ENCODE assay signal across 8 mouse cellular contexts in genomic region chr7:28344637-28345036, GRCm38 (mm10). TPM values are rescaled to one million over a fixed set of nuclear protein-coding genes. Genes with fewer than 3 reads are reported as not detected.
DNase-seq lines count a peak whose midpoint lies in the region; ATAC-seq and TF ChIP-seq lines count a peak whose summit lies in the region.

No protein-coding gene starts in this region.

- 2% methylated on average over 4 of the region's 4 CpGs for WGBS in lung, adult 2 months

- no peak overlapping the region for H3K4me3 ChIP-seq in lung, adult 2 months (replicated peaks; ENCODE audit: extremely low read depth, low read depth, low read length)

- no peaks in the 10 kb centered on the region; the same call in 1 of the 2 replicates for H3K4me1 ChIP-seq in lung, adult 2 months (ENCODE audit: control insufficient read depth, insufficient read depth, low read length)

- TF ChIP-seq CTCF in lung, adult 2 months (IDR thresholded peaks at IDR 0.05; ENCODE audit: insufficient read depth, low read length): peak; percentile 62; the same call in 1 of the 2 replicates

- no peak for TF ChIP-seq POLR2A in lung, adult 2 months (IDR thresholded peaks at IDR 0.05; ENCODE audit: borderline replicate concordance, extremely low read depth, low read depth, low read length)

- ATAC-seq in cerebellum, adult (ENCODE audit: insufficient number of reproducible peaks, low FRiP score, low TSS enrichment): no peak

- intact Hi-C loops in gastrocnemius, postnatal 14 days (cut with DNase I; ENCODE audit: low total_unique reads): no loop called here

- peak; percentile 71 to 78 for DNase-seq in cerebellum, adult 18-20 months
- DNase-seq in ovary, postnatal 36 days (ENCODE audit: low spot score): peak; percentile 54
- no peak for DNase-seq in ovary, postnatal 14 days (ENCODE audit: low spot score)
- DNase-seq in cerebellum, adult 9-10 months: peak; percentile 77
- DNase-seq in gastrocnemius, postnatal 14 days: peak; percentile 47
- DNase-seq in lung, adult 2 months: peak; percentile 61
- DNase-seq in right cerebral cortex, postnatal 14 days: peak; percentile 67

RNA-seq across cellular contexts. Expression of gene Rps16, which starts 5.8 kb away (rescaled TPM):
- total RNA-seq in gastrocnemius, postnatal 14 days (2021): 100 to 1,000 TPM; 522 to 620 TPM
- polyA plus RNA-seq in lung, adult 2 months (2012; rRNA removed): 529 and 774 TPM in 2 replicates

RNA-seq across cellular contexts. Expression of gene Supt5, which starts 6.1 kb away (rescaled TPM):
- 10 to 100 TPM; 60.0 to 60.1 TPM for total RNA-seq in gastrocnemius, postnatal 14 days (2021)
- polyA plus RNA-seq in lung, adult 2 months (2012; rRNA removed): 98.7 and 109 TPM in 2 replicates

RNA-seq across cellular contexts. Expression of gene Plekhg2, which starts 27.8 kb away (rescaled TPM):
- total RNA-seq in gastrocnemius, postnatal 14 days (2021): 10 to 100 TPM; 15.0 to 15.7 TPM
- polyA plus RNA-seq in lung, adult 2 months (2012; rRNA removed): 37.5 and 40.0 TPM in 2 replicates

RNA-seq across cellular contexts. Expression of gene Timm50, which starts 32.8 kb away (rescaled TPM):
- 10 to 100 TPM; 38.2 to 39.4 TPM for total RNA-seq in gastrocnemius, postnatal 14 days (2021)
- 38.8 and 44.4 TPM in 2 replicates for polyA plus RNA-seq in lung, adult 2 months (2012; rRNA removed)

RNA-seq across cellular contexts. Expression of gene Zfp36, which starts 35.4 kb away (rescaled TPM):
- total RNA-seq in gastrocnemius, postnatal 14 days (2021): 10 to 100 TPM in 1 of 2 experiments, 1 to 10 TPM in 1; 5.9 to 11.6 TPM
- polyA plus RNA-seq in lung, adult 2 months (2012; rRNA removed): 83.3 and 136 TPM in 2 replicates
